24 mouse cellular contexts compared by ENCODE assay signal in genomic region chr2:84545676-84546075, GRCm38 (mm10).
A peak's percentile ranks its signal among the peaks of the same experiment; 100 is the strongest.
DNase-seq lines count a peak whose midpoint lies in the region; TF ChIP-seq lines count a peak whose summit lies in the region.
"Had no signal": no experiment of that assay in that cellular context is flagged by ENCODE, and none has a peak within 500 bp of the region (broad histone marks: within the 10 kb centered on the region; RNA-seq: fewer than 3 reads in every experiment).

No protein-coding gene starts in this region.

- no peaks in the 10 kb centered on the region for H3K9me3 ChIP-seq in embryonic facial prominence, embryonic 10.5 days
- H3K9me3 ChIP-seq: embryonic facial prominence, embryonic 13.5 days; forebrain, embryonic 10.5 days; forebrain, embryonic 13.5 days had no signal

- H3K4me1 ChIP-seq in testis, adult 2 months (ENCODE audit: control insufficient read depth, insufficient read depth, low read length): no peaks in the 10 kb centered on the region
- H3K4me1 ChIP-seq in embryonic facial prominence, embryonic 10.5 days: peaks cover 18% of the 10 kb centered on the region; the same call in 1 of the 2 replicates
- H3K4me1 ChIP-seq: forebrain, embryonic 10.5 days; forebrain, embryonic 13.5 days had no signal

- H3K36me3 ChIP-seq in testis, adult 2 months (ENCODE audit: control insufficient read depth, insufficient read depth, low read length): no peaks in the 10 kb centered on the region
- no peaks in the 10 kb centered on the region for H3K36me3 ChIP-seq in embryonic facial prominence, embryonic 10.5 days (replicated peaks)
- H3K36me3 ChIP-seq: embryonic facial prominence, embryonic 13.5 days; forebrain, embryonic 10.5 days had no signal

- intact Hi-C loops in heart, postnatal 36 days (cut with DNase I): no loop called here

- no peaks in the 10 kb centered on the region for H3K27me3 ChIP-seq in testis, adult 2 months (ENCODE audit: control insufficient read depth, insufficient read depth, low read length)
- H3K27me3 ChIP-seq in embryonic facial prominence, embryonic 10.5 days (replicated peaks; ENCODE audit: low read depth, poor library complexity, severe bottlenecking): no peaks in the 10 kb centered on the region
- H3K27me3 ChIP-seq: CH12.LX; embryonic facial prominence, embryonic 13.5 days; forebrain, embryonic 13.5 days; Patski had no signal

- 73% methylated on average over 3 of the region's 3 CpGs for WGBS in embryonic facial prominence, embryonic 10.5 days

- 0 out of 2 replicates have a peak overlapping the region, but pooled peaks have one; percentile 48 for H3K27ac ChIP-seq in testis, adult 2 months (ENCODE audit: control insufficient read depth, insufficient read depth, low read depth, low read length)
- H3K27ac ChIP-seq in embryonic facial prominence, embryonic 10.5 days (replicated peaks): 0 out of 2 replicates have a peak overlapping the region, but pooled peaks have one; percentile 14
- H3K27ac ChIP-seq: embryonic facial prominence, embryonic 13.5 days; forebrain, embryonic 10.5 days; forebrain, embryonic 13.5 days; hindbrain, embryonic 14.5 days; hindbrain, postnatal 0 days had no signal

- no peak overlapping the region for H3K4me3 ChIP-seq in testis, adult 2 months (ENCODE audit: control insufficient read depth, low read depth, low read length)
- no peak overlapping the region for H3K4me3 ChIP-seq in embryonic facial prominence, embryonic 10.5 days
- H3K4me3 ChIP-seq: embryonic facial prominence, embryonic 13.5 days; forebrain, embryonic 10.5 days; forebrain, embryonic 13.5 days had no signal

- TF ChIP-seq CTCF in testis, adult 2 months (IDR thresholded peaks at IDR 0.05; ENCODE audit: control insufficient read depth, insufficient read depth, insufficient replicate concordance, low read depth, low read length): no peak

- peak; percentile 49 for DNase-seq in heart, adult 11 months
- DNase-seq in heart, postnatal 36 days: no peak
- DNase-seq in testis, postnatal 10 days (ENCODE audit: low spot score): no peak
- no peak for DNase-seq in embryonic facial prominence, embryonic 10.5 days (ENCODE audit: low spot score)
- no peak for DNase-seq in right cerebral cortex, adult 2 months (ENCODE audit: low spot score in 2 of 2)
- DNase-seq in urinary bladder, adult 2 months (ENCODE audit: low spot score): no peak
- DNase-seq: adrenal gland, adult 2 months; adrenal gland, postnatal 14 days; B cell, adult 2 months; cerebellum, adult 11 months; cerebellum, adult 2 months; cerebellum, adult 9-11 months; cerebellum, postnatal 25 days; gastrocnemius, postnatal 10 days; gastrocnemius, postnatal 36 days; heart, postnatal 4 days had no signal

- TF ChIP-seq POLR2A in testis, adult 2 months (IDR thresholded peaks at IDR 0.05; ENCODE audit: control insufficient read depth, low read depth, low read length): no peak
